Mouse (Mus musculus): ENCODE measurements at regions not wholly inside any gene's neighbourhood (a gene's known extent, or its start where the extent isn't known, plus 50 kb on each side); places are given as distances from the start of the nearest gene placed in this dataset.
A peak's percentile ranks its signal among the peaks of the same experiment; 100 is the strongest.

GRCm38 (mm10) chr13:110866713-110867112 lies 388.1 kb upstream of the Actbl2 start:
- no peak for DNase-seq

GRCm38 (mm10) chr13:110871125-110871775 lies 383.6 kb upstream of the Actbl2 start:
- intact Hi-C loops (cut with DNase I) = no loop called here
- no peak for DNase-seq

More at GRCm38 (mm10) chr13:110866713-110867112, 388.1 kb upstream of the Actbl2 start:
- intact Hi-C loops (cut with DNase I) = loop anchor here (1.0 to 10.0 kb wide), 3 partner anchors 101 to 474 kb away; no protein-coding TSS in a partner anchor

- intact Hi-C loops (cut with DNase I) = no loop called here
- DNase-seq = no peak
Measured at GRCm38 (mm10) chr13:110871776-110872135, 383.1 kb upstream of the Actbl2 start.

- intact Hi-C loops (cut with DNase I) = no loop called here
- DNase-seq = no peak
Measured at GRCm38 (mm10) chr13:110881573-110881972, 373.2 kb upstream of the Actbl2 start.

GRCm38 (mm10) chr13:110882173-110882572 lies 372.6 kb upstream of the Actbl2 start:
- intact Hi-C loops (cut with DNase I) = no loop called here
- DNase-seq = no peak

GRCm38 (mm10) chr13:110882661-110883172 lies 372.1 kb upstream of the Actbl2 start:
- intact Hi-C loops (cut with DNase I) = no loop called here
- DNase-seq = peak; percentile 27 to 37

- intact Hi-C loops (cut with DNase I) = loop anchor here (5.0 to 10.0 kb wide), 3 partner anchors 147 to 502 kb away; no protein-coding TSS in a partner anchor
- DNase-seq = peak; percentile 22 to 33
Measured at GRCm38 (mm10) chr13:110893909-110894308, 360.9 kb upstream of the Actbl2 start.

- intact Hi-C loops (cut with DNase I) = loop anchor here (10.0 kb wide), 1 partner anchor 361 kb away; no protein-coding TSS in a partner anchor
- no peak for DNase-seq
Measured at GRCm38 (mm10) chr13:110895349-110895748, 359.5 kb upstream of the Actbl2 start.

GRCm38 (mm10) chr13:110895900-110896299 lies 358.9 kb upstream of the Actbl2 start:
- DNase-seq = no peak
- intact Hi-C loops (cut with DNase I) = loop anchor here (10.0 kb wide), 1 partner anchor 361 kb away; no protein-coding TSS in a partner anchor

GRCm38 (mm10) chr13:110897621-110898020 lies 357.2 kb upstream of the Actbl2 start:
- intact Hi-C loops (cut with DNase I) = loop anchor here (10.0 kb wide), 1 partner anchor 363 kb away; no protein-coding TSS in a partner anchor
- no peak for DNase-seq

GRCm38 (mm10) chr13:110902994-110903644 lies 351.7 kb upstream of the Actbl2 start:
- DNase-seq = peak; percentile 87 to 91
- intact Hi-C loops (cut with DNase I) = loop anchor here (2.0 to 5.0 kb wide), 3 partner anchors 64 to 346 kb away; no protein-coding TSS in a partner anchor

GRCm38 (mm10) chr13:110907319-110907955 lies 347.4 kb upstream of the Actbl2 start:
- peak; percentile 39 to 42 for DNase-seq
- intact Hi-C loops (cut with DNase I) = no loop called here

- DNase-seq = no peak
- intact Hi-C loops (cut with DNase I) = no loop called here
Measured at GRCm38 (mm10) chr13:110911866-110912265, 342.9 kb upstream of the Actbl2 start.

- no peak for DNase-seq
- intact Hi-C loops (cut with DNase I) = no loop called here
Measured at GRCm38 (mm10) chr13:110913177-110913576, 341.6 kb upstream of the Actbl2 start.

- intact Hi-C loops (cut with DNase I) = no loop called here
- DNase-seq = no peak
Measured at GRCm38 (mm10) chr13:110913687-110914086, 341.1 kb upstream of the Actbl2 start.

- no peak for DNase-seq
- intact Hi-C loops (cut with DNase I) = no loop called here
Measured at GRCm38 (mm10) chr13:110915161-110915560, 339.7 kb upstream of the Actbl2 start.

GRCm38 (mm10) chr13:110923936-110924335 lies 330.9 kb upstream of the Actbl2 start:
- DNase-seq = no peak
- intact Hi-C loops (cut with DNase I) = no loop called here

- intact Hi-C loops (cut with DNase I) = no loop called here
- DNase-seq = no peak
Measured at GRCm38 (mm10) chr13:110924897-110925296, 329.9 kb upstream of the Actbl2 start.

- no peak for DNase-seq
- intact Hi-C loops (cut with DNase I) = no loop called here
Measured at GRCm38 (mm10) chr13:110928143-110928542, 326.7 kb upstream of the Actbl2 start.

- intact Hi-C loops (cut with DNase I) = no loop called here
- DNase-seq = no peak
Measured at GRCm38 (mm10) chr13:110928894-110929293, 325.9 kb upstream of the Actbl2 start.

- peak in 1 of 2 experiments; percentile 15 for DNase-seq
Measured at GRCm38 (mm10) chr13:110929579-110929978, 325.2 kb upstream of the Actbl2 start.

More at GRCm38 (mm10) chr13:110929579-110929978, 325.2 kb upstream of the Actbl2 start:
- intact Hi-C loops (cut with DNase I) = no loop called here
